Mouse (Mus musculus) spleen, postnatal 10 days (tissue): ENCODE measurements around the gene Naf1.
A peak's percentile ranks its signal among the peaks of the same experiment; 100 is the strongest.

Experiments used
- DNase-seq, 2 experiments: peaks; one replicate each; pipeline ENCODE4 v3.0.0; 2021 to 2022; ENCODE audit warnings: low spot score in 2 of 2

Naf1 gene

DNA sequence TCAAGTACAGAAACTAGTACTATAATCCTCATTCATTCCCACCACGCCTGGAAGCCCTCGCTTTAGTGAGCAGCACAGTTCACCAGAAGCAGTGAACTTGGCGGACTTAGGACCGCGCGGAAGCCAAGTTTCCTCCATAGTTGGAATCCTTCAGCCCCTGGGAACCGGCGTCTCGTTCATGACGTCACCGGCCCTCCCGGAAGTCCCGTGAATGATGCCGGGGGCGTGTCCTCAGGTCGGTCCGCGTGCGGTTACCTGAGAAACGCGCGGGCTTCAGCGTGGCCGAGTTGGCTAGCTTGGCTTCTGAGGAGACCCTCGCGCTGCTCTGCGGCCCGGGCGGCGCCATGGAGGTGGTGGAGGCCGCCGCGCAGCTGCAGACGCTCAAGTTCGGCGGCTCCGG lies at the start of gene Naf1:
Gene Naf1, plus strand, starts transcription at position 195 of the 400 bp plus-strand sequence.
- peak; percentile 74 to 91 for DNase-seq

DNA sequence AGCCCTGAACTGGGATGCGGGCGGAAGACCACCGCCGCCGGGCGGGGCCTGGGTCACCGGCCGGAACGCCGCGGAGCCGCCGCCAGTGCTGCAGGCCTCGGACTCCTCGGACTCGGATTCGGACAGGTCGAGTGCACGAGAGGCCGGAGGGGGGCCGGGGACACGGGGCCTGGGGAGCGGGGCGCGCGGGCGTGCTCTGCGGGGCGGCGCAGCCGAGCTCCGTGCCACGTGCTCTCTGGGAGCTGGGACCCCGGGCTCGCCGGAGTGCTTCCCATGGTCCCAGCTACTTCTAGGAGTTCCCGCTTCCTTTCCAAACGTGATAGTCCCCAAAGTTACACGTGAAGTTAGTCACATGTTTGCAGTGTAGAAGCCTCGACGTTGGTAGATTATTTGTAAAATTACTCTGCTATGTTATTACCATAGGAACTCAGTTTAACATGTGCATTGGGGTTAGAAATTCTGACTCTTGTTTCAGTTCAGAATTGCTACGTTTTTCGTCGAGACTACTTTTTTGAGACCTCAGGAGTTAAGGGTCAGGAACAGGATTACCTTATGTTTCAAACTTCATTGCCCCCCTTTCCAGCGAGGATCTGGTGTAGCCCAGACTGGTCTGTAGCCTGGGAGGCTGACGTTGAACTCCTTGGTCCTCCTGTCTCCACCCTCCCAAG lies 1.0 kb downstream of the Naf1 start:
- DNase-seq = peak; percentile 23 to 36

DNA sequence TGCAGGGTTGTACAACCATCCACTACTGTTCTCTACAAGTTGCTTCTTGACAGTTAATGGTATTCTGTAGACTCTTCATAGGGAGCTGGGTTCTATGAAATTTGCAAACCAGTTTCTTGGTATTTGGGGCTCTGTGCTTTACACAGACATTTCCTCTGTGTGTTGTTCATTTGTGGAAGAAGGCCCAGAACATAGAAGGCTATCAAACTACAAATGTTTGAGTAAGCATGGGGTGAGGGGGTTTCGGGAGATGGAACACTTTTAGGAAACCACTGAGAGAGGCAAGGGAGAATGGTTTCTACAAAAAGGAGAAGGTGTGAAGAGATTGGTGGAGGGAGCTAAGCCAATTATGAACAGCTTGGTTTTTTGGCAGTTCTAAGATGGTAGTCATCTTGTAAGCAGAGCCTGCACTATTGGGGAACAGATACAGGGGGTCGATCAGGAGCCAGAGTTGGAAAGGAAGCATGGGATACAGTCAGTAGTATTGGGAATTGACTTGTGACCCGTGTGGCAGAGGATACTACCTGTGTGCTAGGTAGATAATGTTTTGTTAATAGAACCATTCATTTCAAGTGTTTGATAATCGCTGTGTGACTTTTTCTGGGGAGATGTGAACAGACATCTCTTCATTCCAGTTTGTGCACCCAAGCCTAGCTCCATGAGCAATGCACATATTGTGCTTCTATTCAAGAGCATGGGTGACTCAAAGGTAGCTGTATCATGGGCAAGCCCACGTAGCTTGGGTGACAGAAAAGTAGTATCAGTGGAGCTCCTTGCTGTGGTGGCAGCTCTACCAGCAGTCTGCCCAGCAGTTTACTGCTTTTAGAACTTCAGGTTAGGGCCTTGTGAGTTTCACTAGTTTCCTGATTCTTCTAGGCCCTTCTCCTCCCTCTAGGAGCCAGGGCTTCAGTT lies 1.8 kb downstream of the Naf1 start:
- no peak for DNase-seq

DNA sequence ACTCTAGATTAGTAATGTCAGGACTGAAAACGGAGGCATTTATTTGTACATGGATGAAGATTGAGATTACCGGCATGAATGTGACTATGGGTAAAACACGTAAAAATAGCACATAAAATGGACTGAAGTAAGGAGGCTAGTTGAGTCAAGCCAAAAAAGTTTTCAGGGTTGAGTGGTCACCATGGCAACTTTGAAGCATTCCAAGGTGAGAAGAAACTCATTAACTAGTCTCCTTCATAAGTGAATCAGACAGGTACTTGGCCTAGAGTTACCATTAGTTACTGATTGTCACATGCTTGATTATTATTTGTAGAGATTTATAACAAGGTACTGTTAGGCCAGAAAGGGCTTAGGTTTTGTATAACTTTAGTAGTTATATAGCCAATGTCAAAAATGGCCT lies 3.7 kb downstream of the Naf1 start:
- no peak for DNase-seq

DNA sequence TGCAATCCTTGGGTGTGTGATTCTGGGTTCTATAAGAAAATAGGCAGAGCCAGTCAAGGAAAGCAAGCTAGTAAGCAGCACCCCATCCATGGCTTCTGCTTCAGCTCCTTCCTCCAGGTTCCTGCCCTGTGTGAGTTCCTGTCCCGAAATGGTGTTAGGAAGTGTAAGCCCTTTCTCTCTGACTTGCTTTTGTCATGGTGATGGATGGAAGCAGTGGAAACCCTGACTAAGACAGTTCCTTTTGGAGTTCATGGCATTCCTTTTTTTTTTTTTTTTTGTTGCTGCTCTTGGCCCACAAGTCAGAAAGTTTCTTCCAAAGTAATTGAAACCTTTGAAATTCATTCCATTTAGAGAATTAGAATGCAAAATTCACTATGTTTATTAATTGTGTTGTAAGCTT lies 5.1 kb downstream of the Naf1 start:
- no peak for DNase-seq

DNA sequence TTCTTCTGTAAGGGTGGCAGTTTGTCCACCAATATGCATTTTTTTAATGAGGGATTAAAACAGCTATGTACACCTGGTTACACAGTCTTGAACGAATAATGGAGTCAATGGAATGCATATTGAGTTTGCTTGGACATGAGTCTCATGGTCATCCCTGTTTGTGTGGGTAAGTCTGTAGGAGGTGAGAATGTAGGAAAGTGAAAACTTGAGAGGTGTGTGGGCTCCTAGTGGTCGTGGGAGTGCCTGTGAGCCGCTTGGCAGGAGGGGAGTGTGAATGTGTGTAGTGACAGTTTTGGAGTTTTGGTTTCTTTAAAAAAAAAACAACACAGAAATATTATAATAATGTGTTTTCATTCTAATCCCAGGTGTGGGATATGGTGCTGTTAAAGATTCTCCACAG lies 7.7 kb downstream of the Naf1 start:
- no peak for DNase-seq

DNA sequence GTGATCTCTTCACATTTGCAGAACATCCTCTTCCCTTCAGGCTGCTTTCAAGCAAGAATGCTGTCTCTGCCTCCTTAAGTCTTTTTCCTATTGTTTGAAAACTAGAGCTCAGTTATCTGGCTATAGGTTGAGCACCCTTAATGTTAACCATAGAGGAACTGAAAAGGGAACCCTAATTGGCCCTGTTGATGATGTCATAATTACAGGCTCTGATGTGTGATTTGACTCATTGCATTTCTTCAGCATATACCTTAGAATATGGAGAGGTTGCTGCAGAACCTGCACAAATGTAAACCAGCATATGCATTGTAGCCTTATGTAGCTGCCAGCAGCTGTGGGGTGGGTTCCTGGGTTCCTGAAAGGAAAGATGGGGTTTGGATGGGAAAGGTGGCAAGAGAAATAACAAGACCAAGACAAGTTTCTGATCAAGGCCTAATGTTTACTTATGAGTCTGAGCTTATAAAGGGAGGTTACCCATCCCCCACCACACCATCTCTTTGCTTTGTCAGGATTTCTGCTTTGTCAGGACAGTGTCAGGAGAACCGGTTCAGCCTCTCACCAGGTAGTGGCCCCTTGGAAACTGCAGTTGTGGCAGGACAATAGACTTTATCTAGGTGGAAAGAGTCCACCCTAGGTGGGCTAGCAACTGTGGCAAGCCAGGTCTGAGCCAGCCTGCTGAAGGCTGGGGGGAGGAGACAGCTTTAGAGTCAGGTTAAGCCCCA lies 9.4 kb downstream of the Naf1 start:
- DNase-seq = no peak

DNA sequence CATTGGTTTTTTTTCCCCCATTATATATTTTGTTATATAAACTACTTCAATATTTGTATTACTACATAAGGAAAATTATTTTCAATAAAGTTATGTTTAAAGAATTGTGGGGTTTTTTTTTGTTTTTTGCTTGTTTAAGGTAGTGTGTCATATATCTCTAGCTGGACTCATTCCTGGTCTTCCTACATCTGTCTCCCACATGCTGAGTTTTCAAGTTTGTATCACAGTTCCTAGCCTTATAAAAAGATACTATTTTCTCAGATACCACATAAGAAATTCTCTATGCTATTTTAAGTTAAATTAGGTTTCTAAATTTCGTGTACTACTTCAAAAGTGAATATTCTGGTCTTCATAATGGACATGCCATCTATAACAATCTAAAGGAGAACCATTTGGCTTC lies 23.8 kb downstream of the Naf1 start:
- DNase-seq = no peak

DNA sequence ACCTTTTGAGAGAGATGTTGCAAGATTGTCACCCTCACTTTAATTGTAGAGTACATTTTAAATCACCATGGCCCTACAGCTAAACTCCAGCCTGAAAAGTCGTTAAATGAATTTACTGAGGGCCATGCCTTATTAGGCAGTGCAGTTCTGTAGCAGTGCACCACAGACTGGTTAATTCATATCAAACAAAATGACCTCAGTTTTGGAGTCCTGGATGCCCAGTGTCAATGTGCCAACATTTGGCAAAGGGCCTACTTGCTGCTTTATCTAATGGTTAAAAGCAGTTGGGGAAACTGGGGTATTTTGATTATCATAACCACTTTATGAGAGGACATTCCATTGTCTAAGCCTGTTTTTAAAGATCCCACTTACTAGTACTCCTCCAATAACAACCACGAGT lies 31.9 kb downstream of the Naf1 start:
- no peak for DNase-seq

DNA sequence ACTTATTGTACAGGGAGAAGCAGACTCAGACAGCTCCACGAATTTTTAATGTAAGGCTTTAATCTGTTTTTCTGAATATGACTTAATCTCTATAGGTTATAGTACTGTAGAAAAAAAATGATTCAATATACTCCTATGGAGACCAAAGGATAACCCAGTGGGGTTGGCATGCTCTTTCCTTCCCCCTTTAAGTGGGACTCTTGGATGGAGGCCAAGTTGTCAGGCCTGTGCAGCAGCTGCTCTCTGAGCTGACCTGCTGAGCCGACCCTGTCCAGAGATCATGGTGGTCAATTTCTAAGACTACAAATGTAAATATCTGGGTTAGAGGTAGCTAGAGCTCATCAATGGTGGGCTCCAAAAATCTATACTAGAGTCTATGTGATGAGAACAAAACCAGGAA lies 45.0 kb downstream of the Naf1 start:
- DNase-seq = no peak

DNA sequence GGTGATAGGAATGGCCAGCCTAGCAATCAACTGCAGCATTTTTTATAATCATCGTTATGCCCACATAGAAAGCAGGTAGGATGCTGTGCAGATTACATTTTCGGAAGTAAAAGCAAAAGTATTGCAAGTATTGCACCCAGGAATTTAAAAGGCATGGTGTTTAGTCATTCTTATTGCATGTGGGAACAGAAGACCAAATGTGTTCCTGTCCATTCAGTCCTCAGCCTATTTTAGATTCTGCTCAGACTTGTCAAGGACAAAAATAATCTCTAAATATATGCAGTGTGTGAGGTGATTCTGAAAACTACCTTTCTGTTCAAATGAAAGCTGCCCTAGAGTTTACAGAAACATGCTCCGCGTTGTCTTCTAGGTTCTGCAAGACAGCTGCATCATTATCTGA lies 45.5 kb downstream of the Naf1 start:
- DNase-seq = no peak

DNA sequence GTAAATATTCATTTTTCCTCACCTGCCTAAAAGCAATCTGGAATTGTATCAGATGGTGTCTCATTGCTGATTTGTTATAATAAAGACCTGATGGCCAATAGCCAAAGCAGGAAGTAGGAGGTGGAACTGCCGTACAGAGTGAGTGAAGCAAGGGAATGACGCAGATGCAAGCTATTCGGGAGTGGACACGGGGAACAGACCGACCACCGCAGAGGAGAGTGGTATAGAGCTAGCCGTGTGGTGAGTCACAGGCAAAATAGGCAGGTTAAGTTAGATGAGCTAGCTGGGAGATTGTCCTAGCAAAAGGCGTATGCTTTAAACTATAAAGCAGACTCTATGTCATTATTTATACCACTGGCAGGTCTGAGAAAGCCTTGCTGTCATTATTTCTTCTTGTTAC lies 46.1 kb downstream of the Naf1 start:
- DNase-seq = no peak

DNA sequence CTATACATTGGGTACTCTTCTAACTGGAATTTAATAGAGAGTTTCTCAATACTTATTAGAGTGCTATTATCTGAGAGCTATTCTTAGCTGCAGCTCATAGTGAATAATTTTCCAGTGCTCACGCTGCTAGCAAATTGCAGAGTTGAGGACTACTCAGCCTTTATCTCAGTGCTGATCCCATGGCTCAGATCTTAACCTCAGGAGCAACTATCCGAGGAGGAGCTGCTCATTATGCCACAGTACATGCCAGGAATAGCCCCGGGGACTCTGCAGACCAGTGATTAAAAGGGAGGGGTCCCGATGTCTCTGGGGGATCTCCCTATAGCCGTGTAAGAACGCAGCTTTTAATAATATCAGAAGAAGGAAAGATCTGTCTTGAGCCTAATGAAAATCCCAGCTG lies 50.7 kb downstream of the Naf1 start:
- DNase-seq = no peak

DNA sequence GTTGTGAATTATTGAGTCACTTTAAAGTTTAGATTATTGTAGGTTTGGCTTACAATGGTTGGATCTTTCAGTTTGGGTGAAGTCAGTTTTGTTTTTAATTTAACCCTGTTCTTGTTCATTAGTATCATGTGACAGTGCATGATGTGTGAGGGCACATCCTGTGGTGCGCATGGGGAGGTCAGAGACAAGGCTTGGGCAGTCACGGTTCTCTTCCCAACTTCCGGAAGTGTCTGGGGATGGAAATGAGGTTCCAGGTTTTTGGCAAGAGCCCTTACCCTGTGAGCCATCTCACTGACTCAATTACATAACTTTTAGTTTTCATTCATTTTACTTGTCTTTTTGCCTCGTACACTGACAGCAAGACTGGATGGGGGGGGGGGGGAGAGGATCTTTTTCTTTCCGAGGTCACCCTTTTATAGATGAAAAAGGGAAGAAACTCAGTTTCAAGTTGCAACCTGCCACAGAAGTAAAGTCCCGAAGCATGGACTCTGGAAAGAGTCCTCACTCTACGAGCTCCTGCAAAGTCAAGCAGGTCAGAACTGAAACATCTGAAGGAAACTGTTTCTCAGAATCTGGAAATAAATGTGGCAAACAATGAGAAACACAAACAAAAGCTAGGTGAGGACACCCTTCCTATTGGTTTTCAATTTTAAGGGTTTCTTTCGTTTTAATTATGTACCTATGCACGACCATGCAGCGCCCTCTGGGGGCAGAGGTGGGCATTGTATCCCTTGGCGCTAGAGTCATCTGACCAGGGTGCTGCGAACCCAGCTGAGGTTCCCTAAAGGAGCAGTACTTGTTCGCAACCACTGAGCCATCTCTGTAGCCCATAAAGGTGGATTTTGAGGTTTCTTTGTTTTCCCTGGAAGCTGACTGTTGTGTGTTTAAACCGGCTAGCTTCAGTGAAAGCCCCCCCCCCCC lies 53.9 kb downstream of the Naf1 start:
- peak; percentile 7 to 57 for DNase-seq

DNA sequence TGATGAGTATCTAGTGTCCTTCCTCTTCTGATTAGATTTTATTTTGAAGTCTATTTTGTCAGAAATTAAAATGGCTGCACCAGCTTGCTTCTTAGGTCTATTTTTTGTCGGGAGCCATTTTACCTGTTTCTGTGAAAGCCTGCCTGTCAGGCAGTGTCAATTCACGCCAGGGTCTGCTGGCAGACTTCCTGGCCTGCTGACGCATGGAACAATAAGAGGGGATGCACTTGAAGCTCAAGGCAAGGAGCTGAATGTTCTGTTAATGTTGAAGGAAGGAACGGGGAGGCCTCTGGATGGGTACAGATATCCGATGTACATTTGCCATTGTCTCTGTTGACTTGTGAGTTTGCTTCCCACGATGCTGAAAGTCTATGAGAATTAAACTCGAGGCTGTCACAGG lies 56.0 kb downstream of the Naf1 start:
- DNase-seq = no peak

DNA sequence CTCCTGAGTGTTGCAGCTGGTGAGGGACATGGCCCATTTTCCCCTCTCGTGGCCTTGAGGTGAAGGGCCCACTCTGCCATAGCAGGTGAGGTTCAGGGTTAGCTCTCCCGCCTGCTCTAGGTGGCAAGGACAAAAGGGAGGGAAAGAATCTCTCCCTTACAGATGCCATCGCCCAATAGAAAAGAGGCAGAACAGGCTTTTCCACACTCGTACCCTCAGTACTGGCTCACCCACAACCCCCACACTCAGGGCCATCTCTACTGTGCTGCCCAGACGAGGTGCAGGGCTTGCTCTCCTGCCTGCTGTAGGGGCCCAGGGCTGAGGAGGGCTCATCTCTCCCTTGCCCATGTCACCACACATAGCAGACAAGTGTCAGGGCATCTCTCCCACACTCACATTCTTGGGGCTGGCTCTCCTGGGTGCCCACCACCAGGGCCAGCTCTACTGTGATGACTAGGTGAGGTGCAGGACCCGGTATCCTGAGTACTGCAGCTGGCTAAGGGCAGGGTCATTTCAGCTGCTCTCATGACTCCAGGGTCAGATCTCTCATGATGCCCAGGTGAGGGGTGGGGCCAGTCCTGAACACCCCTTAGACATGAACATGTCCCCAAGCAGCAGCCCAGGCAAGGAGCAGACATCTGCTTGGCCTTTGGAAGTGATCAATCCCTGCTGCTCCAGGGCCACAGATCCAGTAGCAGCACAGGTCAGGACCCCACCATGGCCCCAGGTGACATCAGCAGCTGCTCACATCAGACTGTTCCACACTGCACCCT lies 57.9 kb downstream of the Naf1 start:
- DNase-seq = no peak

DNA sequence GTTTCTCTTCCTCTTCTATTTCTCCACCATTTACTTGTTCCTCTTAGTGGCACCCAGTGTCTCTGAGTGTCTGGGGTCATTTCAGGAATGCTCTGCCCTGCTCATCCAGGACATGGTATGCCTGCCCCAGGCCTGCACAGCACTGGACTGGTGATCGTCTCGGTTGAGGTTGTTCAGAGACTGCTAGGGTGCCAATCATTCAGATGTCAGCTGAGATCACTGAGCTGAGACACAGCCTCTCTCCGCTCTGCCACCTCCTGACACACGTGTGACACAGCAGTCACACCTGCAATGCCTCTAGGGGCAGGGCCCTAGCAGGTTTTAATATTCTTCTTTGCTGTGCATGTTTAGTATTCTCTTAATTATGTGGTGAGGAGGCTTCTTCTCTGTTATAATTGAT lies 58.5 kb downstream of the Naf1 start:
- no peak for DNase-seq

DNA sequence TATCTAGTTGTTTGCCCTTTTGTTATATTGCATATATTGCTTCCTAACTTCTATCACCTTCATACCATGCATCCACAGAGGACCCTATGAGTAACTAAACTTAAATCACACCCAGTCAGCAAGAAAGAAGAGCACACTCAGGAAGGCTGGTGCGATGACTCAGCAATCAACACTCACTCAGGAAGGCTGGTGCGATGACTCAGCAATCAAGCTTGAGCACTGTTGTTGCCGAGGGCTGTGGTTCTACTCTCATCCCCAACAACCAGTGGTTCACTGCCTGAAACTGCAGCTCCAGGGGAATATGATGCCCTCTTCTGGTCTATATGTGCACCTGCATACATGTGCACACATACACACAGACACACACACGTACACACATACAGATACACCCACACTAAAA lies 73.7 kb downstream of the Naf1 start:
- no peak for DNase-seq

DNA sequence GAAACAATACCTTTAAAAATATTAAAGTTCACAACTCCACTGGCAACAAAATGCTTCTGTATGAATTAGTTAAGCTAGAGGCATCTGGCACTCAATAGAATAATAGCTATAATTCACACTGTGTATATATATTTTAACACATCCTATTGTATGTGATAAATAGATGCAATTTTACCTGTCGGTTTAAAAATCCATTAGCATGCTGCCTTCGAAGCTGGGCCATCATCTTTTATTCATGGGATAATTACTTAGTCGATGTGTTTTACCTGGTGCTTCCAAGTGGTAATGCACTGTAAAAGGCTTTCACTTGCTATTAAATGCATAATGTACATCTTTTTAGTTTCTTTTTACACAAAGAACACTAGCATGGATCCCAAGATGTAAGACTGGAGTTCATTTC lies 76.2 kb downstream of the Naf1 start:
- DNase-seq = no peak
